Mouse (Mus musculus) testis, postnatal 14 days (tissue): Measurements from ENCODE around the gene Aldh3b3.

Experiments used
- DNase-seq: peaks from one replicate; pipeline ENCODE4 v3.0.0; 2021; ENCODE audit warnings: low spot score

The Aldh3b3 gene

DNA sequence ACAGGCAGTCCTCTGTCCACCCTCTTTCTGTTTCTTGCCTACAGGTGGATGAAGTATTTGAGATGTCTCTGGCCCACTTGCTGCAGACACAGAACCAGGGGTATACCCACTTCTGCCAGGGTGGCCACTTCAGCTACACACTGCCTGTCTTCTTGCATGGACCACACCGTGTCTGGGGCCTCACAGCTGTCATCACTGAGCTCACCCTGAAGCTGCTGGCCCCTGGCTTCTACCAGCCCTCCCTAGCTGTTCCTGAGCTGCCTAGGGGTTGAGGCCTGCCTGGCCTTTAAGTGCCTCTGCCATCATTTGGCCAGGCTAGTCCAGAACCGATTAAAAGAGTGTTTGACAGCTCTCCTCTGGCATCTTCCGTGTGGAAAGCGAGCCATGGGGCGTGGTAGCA, 43.3 kb downstream of the Aldh3b3 start:
- no peak for DNase-seq

DNA sequence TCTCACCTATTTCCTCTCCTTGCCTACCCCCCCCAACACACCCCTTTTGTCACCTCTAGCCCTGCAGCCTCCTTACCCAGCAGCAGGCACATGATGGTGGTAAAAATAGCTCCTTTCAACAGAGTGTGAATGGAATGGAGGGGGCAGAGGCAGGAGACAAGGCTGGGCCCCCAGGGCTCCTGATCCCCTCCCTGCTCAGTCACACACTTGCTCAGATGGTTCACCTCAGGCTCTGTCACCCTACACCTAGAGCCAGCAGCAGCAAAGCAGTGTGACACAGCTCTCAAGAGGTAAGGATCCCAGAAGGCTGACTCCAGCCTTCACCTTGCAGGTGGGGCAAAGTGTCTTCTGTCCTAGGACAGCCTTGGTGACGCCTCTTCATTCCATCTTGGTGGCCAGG, 44.7 kb downstream of the Aldh3b3 start, which contains the start of gene Doc2g:
Doc2g (plus strand) TSS at position 202 of the 400 bp plus-strand sequence.
- no peak for DNase-seq

DNA sequence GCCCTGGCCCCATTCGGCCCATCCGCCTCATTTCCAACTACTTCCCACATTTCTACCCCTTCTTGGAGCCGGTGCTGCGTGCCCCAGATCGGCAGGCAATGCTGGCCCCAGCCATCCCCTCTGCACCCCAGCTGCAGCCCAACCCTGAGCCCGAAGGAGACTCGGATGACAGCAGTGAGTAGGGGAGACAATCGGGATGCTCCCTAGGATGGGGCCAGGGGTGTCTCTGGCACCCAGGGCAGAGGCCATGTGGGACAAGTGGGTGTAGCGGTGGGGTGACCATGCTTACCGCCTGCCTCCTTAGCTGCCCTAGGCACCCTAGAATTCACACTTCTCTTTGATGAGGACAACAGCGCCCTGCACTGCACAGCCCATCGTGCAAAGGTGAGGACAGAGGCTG, 45.2 kb downstream of the Aldh3b3 start:
- no peak for DNase-seq

DNA sequence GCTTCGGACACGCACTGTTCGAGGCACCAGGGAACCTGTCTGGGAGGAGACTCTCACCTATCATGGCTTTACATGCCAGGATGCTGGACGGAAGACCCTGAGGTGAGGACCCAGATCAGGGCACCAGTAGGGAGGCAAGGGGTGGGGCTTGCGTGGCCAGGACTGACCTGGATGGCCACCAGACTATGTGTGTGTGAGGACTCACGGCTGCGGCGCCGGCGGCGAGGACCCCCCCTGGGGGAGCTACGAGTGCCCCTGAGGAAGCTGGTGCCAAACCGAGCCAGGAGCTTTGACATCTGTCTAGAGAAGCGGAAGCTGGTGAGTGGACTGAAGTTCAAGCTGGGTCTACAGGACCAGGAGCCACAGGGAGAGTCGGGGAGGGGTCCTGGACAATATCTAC, 45.9 kb downstream of the Aldh3b3 start:
- no peak for DNase-seq

DNA sequence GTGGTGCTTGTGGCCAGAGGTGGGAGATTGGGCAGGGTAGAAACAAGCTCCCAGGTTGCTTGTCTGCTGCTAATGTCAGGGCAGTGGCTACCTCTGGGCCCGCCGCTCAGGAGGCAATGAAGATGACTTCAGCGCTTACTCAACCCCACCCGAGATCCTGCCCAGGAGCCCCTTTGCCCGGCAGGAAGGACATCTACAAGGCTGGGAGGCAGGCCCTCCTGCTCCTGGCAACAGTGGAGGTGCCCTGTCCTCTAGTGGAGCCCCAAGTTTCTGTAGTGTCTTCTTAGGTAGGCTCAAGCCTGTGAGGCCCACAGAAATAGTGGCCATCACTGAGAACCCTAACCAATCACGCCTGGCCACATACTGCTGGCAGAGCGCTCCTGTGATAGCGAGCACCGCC, 46.6 kb downstream of the Aldh3b3 start:
- DNase-seq: no peak

DNA sequence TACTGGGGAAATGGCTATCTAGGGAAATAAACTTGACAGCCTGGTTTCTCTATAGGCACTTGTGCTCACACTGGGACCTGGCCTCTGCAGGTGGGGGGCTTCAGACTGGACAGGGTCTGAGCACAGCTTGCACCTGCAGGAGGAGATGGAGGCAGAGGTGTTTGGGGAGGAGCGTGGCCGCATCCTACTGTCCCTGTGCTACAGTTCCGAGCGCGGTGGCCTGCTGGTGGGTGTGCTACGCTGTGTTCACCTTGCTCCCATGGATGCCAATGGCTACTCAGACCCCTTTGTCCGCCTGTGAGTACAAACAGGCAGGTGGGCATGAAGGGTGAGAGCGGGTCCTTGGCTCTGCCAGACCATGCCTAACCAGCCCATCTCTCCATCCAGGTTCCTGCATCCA, 47.5 kb downstream of the Aldh3b3 start:
- DNase-seq: no peak

DNA sequence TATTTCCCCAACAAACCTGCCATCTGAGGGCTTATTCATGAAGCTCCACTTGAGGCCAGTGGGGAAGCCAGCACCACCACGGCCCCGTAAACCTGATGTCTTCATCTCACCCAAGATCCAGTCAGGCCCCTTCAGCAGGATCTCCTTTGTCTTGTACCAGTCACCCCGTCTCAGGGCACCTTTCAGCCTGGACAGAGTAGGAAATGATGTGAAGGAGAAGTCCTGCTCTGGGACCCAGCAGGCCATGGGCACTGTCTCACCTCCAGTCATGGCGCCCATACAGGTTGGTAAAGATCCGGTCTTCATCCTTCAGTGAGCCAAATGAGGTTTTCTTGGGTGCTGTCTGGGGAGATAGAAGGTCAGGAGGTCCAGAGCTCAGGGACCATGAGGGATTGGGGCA, 52.6 kb downstream of the Aldh3b3 start:
- no peak for DNase-seq

DNA sequence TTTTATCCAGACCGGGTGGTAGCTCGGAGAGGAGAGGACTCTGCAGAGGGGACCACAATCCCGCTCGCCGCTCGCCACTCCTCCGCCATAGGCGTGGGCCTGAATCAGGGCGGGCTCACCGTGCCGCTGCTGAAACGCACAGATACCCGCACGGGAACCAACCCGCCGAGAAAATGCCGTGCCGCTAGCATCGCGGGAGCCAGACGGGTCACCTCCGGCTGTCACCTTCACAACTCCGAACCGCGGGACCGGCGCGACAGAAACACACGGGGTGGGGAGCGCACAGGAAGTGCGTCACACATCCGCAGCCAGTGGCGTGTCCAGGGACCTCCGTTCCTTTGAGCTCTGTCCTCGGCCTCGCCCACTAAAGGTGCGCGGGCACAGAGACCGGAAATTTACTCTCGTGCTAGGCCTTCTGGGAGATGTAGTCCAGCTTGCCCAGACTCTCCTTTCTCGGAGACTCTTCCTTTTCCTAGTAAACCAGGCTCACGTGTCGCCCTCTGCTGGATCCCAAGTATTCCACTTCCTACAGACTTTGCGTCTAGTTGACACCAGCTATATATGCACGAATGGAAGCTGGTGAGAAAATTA, 54.1 kb downstream of the Aldh3b3 start, which contains the start of gene Ndufv1:
Ndufv1 (minus strand) TSS at position 375 of the 591 bp plus-strand sequence.
- DNase-seq: peak; percentile 98

DNA sequence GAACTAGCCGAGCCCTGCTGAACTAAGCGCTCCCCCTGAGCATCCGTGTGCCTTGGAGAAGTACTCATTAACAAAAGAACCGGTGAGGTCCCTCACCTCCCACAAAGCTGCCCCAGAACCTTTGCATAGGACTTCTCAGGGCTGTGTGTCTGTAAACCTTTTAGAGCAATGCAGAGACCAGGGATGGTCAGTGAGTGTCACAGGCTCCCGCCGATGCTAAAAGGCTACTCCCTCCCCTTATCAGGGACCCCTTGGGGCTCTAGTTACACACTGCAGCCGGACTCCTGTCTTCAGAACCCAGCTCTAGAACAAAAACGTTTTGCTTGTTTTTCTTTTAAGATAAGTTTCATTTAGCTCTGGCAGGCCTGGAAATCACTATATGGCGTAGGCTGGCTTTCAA, 54.6 kb downstream of the Aldh3b3 start:
- DNase-seq: no peak

DNA sequence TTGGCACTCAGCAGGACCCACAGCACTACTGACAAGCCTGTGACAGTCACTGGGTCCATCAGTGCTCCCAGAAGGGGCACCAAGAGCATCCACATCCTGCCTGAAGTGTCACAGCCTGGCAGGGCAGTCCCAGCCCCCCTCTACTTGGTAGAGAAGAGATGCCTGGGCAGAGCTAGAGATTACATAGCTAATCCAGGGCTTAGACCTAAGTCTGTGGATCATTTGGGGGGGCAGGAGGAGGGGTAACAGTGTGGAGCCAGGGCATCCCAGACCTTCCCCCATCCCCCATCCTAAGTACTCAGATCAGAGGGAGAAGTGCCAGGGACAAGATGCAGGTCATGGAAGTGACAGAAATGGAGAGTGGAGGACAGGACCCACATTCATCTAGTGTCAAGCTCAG, 56.4 kb downstream of the Aldh3b3 start:
- no peak for DNase-seq

DNA sequence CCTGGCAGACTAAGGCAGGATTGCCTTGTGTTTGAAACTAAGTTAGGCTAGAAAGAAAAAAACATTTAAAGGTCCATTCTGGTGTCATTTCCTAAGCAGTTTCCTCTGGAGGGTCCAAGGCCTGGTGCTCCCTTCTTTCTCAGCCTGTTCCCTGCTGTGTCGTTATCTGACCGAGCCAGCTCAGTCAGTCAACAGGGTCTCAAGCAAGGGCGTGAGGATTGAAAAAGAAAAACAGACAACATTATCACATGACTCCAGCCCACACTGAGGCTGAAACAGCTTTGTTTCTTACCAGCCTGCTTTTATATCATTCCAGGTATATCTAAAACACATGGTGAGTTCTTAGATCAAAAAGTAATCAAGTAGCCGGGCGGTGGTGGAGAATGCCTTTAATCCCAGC, 57.2 kb downstream of the Aldh3b3 start:
- DNase-seq: no peak

DNA sequence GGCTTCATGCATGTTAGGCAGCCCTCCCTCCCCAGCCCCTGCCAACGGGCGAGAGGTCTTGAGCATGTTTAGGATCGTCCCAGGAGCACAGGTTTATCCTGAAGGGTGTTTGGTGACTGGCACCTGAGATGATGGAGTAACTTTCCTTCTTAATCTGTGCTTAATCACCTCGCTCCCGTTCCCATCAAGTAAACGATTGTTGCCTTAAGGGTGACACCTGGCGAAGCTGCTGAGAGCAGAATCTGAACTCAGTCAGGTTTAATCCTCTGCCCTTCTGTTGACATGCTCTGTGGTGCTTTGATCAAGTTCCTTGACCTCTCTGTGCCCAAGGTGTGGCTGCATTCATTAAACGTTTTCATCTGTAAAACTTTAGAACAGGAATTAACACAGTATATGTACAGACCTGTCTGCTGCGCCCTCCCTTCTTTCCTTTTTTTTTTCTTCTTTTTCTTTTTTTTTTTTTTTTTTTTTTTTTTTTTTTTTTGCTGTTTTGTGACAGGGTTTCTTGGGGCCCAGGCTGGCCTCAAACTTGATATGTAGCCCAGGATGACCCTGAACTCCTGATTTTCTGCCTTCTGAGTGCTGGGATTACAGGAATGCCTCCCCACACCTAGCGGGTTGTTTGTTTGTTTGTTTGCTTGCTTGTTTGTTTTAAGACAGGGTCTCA, 59.6 kb downstream of the Aldh3b3 start:
- no peak for DNase-seq

DNA sequence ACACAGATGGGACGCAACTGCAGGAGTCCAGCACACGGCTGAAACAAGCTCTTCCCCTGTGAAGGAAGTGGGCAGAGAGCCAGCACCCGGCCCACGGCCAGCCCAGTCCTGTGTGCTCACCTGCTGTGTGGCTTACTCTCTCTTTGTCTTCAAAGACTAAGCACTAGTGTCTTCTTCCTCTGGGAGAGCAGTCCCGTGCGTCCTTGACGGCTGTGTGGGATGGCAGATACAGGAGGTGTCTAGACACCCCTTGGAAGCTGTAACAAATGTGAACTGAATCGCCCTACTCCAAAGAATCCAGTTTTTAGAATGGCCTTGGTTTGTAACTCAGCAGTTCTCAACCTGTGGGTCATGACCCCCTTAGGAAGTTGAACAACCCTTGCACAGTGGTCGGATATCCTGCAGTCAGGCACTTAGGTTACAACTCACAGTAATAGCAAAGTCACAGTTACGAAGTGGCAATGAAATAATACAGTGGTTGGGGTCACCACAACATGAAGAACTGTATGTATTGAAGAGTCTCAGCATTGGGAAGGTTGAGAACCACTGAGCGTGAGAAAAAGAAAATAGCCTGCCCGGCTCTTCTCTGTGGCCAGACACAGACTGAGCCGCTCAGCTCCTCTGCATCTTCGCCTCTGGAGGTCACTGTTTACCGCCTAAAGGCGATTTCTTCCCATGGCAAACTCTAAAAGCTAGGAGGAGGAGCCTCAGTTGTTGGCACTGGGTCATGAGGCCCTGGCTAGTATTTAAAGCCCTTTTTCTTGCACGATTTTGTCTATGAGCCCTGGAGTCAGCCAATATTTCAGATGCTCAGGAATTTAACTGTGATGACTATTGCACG, 60.5 kb downstream of the Aldh3b3 start:
- peak; percentile 76 for DNase-seq
